Mouse (Mus musculus): ENCODE measurements around the gene Pawr.

The Pawr gene

GRCm38 (mm10) chr10:108354726-108355391 lies 22.9 kb downstream of the Pawr start:
- DNase-seq (ENCODE audit: low spot score in 2 of 2), result no peak

DNA sequence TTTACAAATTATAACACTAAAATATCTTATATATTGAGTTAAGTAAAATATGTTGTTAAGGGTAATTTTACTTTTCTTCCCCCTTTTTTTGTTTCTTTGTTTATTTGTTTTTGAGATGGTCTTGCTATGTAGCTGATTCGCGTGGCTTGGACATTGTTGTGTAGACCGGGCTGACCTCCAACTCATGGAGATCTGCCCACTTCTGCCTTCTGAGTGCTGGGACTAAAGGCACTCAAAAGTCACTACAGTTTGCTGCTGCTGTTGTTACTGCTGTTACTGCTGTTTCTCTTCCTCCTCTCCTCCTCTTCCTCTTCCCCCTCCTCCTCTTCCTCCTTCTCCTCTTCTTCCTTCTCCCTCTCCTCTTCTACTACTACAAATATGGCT lies 23.5 kb downstream of the Pawr start:
- DNase-seq (ENCODE audit: low spot score in 2 of 2), result no peak

GRCm38 (mm10) chr10:108356601-108357187 lies 24.8 kb downstream of the Pawr start:
- DNase-seq (ENCODE audit: low spot score in 2 of 2), result no peak

DNA sequence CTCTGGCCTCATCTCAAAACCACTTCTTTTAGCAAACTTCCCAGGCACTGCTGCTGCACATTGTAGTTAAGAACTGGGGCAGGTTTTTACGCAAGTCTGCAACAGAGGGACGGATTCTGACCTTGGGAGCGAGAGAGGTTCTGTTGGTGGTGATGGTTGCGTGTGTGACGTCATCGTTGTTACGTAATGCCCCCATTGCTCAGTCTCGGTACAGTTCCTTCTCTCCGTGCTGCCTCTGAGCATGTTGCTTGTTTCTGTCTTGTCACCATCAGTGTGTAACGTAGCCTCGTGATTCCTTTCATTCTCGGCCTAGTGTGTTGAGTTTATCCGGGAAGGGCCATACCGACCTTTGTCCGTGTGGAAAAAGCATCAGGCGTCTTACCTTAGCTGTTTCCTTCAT lies 28.1 kb downstream of the Pawr start:
- no peak for DNase-seq (ENCODE audit: low spot score in 2 of 2)

DNA sequence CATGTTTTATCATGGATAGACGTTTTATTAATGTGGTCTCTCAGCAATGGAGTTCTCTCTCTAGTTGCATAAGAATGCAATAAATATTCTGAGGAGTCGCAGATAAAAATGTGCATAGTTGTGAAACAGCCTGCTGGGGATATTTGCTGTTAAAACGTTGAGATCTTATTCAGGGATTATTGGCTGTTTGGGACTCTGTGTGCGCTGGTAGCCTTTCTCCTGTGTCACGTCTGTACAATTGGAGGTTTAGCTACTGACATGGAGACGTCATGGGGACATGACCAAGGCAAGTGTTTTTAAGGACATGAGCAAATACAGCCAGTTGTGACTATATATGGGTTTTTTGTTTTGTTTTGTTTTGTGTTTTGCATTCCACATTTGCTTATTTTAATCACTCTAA lies 28.9 kb downstream of the Pawr start:
- DNase-seq (ENCODE audit: low spot score in 2 of 2), result no peak

DNA sequence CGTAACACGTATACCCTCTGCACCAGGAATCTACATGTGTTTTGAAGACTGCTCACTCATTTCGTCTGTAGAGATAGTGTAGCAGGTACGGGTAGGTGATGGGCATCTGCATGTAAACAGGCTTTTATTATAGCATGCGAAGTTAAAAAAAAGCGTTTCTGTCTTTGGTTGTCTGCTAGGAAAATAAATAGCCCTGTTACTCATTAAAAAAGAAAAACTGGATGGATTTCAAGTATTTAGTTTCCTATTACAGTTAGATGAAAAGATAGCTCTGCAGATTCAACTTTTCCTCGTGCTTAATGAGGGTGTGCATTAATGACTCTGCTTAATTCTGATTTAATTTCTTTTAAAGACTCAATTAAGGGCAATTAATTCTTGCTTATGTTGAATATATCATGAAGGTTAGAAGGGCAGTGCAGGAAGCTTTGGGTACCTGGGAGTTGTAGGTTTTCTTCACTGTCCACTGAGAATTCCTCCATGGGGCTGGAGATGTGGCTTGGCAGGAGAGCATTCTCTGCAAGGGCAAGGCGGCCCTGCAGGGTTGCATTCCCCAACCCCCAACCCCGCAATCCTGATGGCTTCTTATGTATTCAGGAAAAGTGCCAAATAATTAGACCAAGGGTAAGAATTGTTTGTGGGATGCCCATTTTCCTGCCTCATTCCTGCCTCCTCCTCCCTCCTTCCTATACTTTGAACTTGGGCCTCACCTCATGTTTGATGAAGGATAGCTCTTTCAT lies 29.7 kb downstream of the Pawr start:
- DNase-seq (ENCODE audit: low spot score in 2 of 2), result no peak

- DNase-seq (ENCODE audit: low spot score in 2 of 2), result no peak
Measured at GRCm38 (mm10) chr10:108363932-108364331, 32.0 kb downstream of the Pawr start.

DNA sequence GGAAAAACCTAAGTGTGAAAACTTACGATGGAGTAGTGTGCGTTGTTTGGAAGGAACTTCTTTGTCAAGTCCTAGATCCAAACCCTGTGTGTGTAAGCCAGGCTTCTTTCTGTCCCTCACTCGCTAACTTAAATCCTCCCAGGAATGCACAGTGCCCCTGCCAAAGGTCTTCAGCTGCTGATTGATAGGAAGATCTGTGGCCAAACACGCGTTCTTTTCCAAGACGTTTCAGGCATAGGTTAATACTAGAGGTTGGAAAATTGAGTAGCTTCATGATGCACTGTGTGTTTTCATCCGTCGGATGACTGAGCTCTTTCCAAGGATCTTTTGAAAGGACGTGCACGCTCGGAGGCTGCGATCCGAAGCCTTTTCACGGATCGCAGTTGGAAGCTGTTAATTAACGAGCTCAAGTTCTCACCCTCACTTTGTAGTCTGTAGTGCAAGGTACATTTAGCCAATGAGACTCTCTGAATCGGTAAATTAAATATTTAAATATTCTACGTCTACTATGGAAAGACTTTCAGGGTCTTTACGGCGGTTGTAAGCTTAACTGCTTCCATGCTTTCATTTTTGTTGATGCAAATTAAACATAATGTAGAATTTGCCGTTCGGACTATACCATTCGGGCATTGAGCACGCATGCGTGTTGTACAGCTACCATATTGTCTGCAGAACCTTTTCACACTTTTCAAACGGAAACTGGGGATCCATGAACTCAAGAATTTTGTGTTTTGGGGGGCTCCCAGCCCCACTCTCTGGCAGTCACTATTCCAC lies 33.2 kb downstream of the Pawr start:
- DNase-seq (ENCODE audit: low spot score in 2 of 2), result no peak

GRCm38 (mm10) chr10:108366251-108366650 lies 34.3 kb downstream of the Pawr start:
- no peak for DNase-seq (ENCODE audit: low spot score in 2 of 2)

DNA sequence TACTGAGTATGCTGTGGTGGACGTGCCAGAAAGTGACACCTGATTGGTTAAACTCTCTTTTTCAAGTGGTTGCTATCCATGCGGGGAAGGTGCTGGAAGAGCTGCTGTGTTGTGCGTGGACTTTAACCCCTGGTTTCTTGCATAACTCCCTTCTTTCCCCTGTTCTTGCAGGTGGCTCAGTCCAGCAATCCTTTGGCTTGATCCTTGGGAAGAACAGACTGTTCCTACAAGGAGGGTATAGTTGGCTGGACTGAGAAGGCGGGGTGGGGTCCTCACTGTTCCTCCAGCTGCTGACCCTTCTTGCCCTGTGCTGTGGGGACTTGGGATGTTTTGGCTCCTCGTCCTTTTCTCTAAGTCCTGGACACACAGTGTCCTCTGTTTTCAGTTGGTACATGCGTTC lies 36.4 kb downstream of the Pawr start:
- no peak for DNase-seq (ENCODE audit: low spot score in 2 of 2)

- no peak for DNase-seq (ENCODE audit: low spot score in 2 of 2)
Measured at GRCm38 (mm10) chr10:108372258-108372657, 40.3 kb downstream of the Pawr start.

DNA sequence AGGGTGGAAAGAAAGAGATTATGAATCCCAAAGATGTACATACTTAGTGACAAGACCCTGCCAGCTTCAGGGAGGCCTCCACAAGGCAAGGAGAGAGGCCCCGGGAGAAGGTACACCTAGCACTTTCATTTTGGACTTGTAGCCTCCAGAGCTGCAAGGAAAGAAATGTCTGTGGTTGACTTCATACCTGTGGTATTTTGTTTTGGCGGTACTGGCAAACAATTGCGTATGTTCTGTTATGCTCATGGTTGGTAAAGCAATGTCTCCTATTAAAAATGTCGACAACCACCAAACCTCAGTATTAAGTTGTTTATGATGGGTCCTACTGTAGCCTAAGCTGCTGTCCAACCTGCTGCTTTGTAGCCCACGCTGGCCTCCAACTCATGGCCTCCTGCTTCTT lies 40.9 kb downstream of the Pawr start:
- DNase-seq (ENCODE audit: low spot score in 2 of 2), result no peak

GRCm38 (mm10) chr10:108375796-108376195 lies 43.9 kb downstream of the Pawr start:
- no peak for DNase-seq (ENCODE audit: low spot score in 2 of 2)

- DNase-seq (ENCODE audit: low spot score in 2 of 2), result no peak
Measured at GRCm38 (mm10) chr10:108376366-108376765, 44.4 kb downstream of the Pawr start.

DNA sequence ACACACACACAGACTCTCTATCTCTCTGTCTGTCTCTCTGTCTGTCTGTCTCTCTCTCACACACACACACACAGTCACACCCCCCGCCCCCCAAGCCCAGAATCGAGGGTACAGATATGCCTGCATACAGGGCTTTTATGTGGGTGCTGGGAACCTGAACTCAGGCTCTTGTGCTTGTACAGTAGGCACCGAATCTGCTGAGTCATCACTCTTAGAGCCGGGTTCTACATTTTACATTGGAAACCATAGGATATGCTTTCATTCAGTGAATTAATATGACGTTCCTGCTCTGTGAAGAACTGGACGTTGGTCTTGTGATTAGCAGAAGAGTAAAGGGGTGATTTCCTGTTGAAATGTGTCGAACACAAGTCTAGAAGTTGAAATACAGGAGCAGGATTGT lies 45.4 kb downstream of the Pawr start:
- no peak for DNase-seq (ENCODE audit: low spot score in 2 of 2)

DNA sequence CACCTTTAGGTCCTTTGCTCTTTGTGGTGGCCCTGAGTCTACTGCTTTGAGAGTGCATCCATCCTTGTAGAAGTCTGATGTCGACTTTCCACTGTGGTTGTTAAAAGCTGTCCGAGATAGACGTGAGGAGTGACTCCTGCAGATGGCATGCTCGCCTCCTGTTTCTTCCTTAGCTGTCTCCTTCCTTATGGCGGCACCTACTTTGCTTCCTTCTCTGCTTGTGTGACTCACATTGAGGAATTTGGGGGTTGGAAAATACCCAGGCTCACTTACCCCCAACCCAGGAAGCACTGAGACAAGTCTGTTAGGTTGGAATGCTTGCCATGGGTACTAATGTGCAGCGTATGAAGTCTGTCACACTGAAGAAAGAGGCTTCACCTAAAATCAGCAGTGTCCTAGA lies 46.1 kb downstream of the Pawr start:
- no peak for DNase-seq (ENCODE audit: low spot score in 2 of 2)

- no peak for DNase-seq (ENCODE audit: low spot score in 2 of 2)
Measured at GRCm38 (mm10) chr10:108378479-108378878, 46.6 kb downstream of the Pawr start.

DNA sequence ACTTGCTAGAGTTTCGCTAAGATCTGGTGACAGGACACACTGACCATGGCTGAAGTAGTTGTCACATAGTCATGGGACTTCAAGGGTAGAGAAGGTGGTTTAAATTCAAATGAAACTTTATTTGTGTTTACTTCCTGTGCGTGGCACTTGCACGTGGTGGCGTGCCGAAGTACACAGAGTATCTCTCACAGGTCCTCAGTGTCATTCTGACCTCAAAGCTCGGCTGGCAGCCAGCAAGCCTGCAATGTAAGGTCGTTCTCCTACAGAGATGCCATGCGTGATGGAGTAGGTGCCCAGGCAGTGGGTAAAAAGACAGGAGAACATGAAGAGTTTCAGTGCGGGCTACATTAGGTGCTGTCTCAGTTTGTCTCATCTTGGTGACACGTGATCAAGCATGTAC lies 48.8 kb downstream of the Pawr start:
- DNase-seq (ENCODE audit: low spot score in 2 of 2), result no peak

GRCm38 (mm10) chr10:108384153-108384769 lies 52.3 kb downstream of the Pawr start:
- DNase-seq (ENCODE audit: low spot score in 2 of 2), result no peak

GRCm38 (mm10) chr10:108385480-108385955 lies 53.6 kb downstream of the Pawr start:
- no peak for DNase-seq (ENCODE audit: low spot score in 2 of 2)

- DNase-seq (ENCODE audit: low spot score in 2 of 2), result no peak
Measured at GRCm38 (mm10) chr10:108388410-108388915, 56.5 kb downstream of the Pawr start.

All from urinary bladder, adult 18-20 months (tissue).